Comparison of ENCODE assay signal across 28 mouse cellular contexts in the genomic region with DNA sequence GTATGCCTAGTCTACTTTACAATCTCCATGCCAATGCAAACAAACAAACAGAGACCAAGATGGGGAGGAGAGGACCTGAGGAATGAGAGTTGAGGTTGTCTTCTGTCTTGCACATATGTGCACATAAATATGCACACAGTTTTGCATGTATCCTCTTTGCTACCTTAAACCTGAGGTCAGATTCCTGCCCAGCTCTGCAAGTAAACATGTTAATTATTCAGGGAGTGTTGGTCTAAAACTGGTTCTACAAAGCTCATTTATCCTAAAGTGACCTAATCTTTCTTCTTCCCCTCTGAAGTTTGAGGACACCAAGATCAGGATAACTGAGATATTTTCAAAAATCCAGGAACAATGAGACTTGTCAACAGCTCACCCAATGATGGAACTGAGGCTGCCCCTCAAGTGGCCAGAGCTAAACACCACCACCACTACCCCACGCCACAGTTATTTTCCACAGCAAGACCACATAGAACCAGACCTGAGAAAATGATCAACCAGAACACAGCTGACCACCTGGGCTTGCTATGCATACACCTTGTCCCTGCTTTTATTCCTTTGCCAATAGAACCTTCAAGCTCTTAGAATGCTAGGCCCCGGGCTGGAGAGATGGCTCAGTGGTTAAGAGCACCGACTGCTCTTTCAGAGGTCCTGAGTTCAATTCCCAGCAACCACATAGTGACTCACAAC. TPM values are rescaled to one million over a fixed set of nuclear protein-coding genes. Genes with fewer than 3 reads are reported as not detected.
DNase-seq lines count a peak whose midpoint lies in the region; ATAC-seq and TF ChIP-seq lines count a peak whose summit lies in the region.
"Had no signal": no experiment of that assay in that cellular context is flagged by ENCODE, and none has a peak within 500 bp of the region (broad histone marks: within the 10 kb centered on the region; RNA-seq: fewer than 3 reads in every experiment).

No protein-coding gene starts in this region.

- H3K79me2 ChIP-seq in liver, adult 2 months (ENCODE audit: control insufficient read depth, insufficient read depth, low read length): peaks cover 3% of the 10 kb centered on the region; the same call in 1 of the 2 replicates

- no peaks in the 10 kb centered on the region for H3K9me3 ChIP-seq in intestine, embryonic 14.5 days (ENCODE audit: control insufficient read depth, low read length)
- H3K9me3 ChIP-seq in intestine, embryonic 15.5 days: no peaks in the 10 kb centered on the region
- H3K9me3 ChIP-seq in liver, postnatal 0 days (ENCODE audit: low read length): no peaks in the 10 kb centered on the region
- H3K9me3 ChIP-seq: forebrain, embryonic 10.5 days; forebrain, embryonic 13.5 days; hindbrain, embryonic 12.5 days; hindbrain, embryonic 15.5 days had no signal

- DNase-seq in intestine, embryonic 14.5 days (ENCODE audit: low spot score): peak; percentile 18
- peak; percentile 59 for DNase-seq in kidney, adult 9 months
- DNase-seq in kidney, postnatal 4 days: no peak
- DNase-seq in liver, adult 2 months (ENCODE audit: extremely low read depth, low read depth, low spot score): no peak
- no peak for DNase-seq in liver, postnatal 0 days
- DNase-seq: adrenal gland, adult 8-10 months; cerebellum, adult 18-20 months; cerebellum, adult 9-10 months; cerebellum, postnatal 14 days; forebrain, postnatal 0 days; gastrocnemius, postnatal 14 days; heart, adult 11 months had no signal

- no peak overlapping the region for H3K4me3 ChIP-seq in intestine, embryonic 14.5 days (ENCODE audit: low read depth, low read length)
- H3K4me3 ChIP-seq in intestine, embryonic 15.5 days (replicated peaks): no peak overlapping the region
- no peak overlapping the region for H3K4me3 ChIP-seq in liver, adult 2 months (ENCODE audit: insufficient read depth, low read depth, low read length)
- H3K4me3 ChIP-seq in liver, postnatal 0 days (ENCODE audit: low read depth, low read length): no peak overlapping the region
- H3K4me3 ChIP-seq: forebrain, embryonic 10.5 days; forebrain, embryonic 13.5 days; gastrocnemius, adult 2 months; hindbrain, embryonic 12.5 days; hindbrain, embryonic 15.5 days had no signal

- no peaks in the 10 kb centered on the region for H3K27me3 ChIP-seq in intestine, embryonic 14.5 days (replicated peaks; ENCODE audit: control insufficient read depth, insufficient read depth, low read length)
- H3K27me3 ChIP-seq in intestine, embryonic 15.5 days (replicated peaks): no peaks in the 10 kb centered on the region
- H3K27me3 ChIP-seq in liver, adult 2 months (ENCODE audit: control insufficient read depth, insufficient read depth, low read length): no peaks in the 10 kb centered on the region
- no peaks in the 10 kb centered on the region for H3K27me3 ChIP-seq in liver, postnatal 0 days (ENCODE audit: insufficient read depth, low read length)
- H3K27me3 ChIP-seq: forebrain, embryonic 13.5 days; hindbrain, embryonic 15.5 days had no signal

- H3K27ac ChIP-seq in intestine, embryonic 14.5 days (ENCODE audit: low read depth): no peak overlapping the region
- H3K27ac ChIP-seq in intestine, embryonic 15.5 days: no peak overlapping the region
- peak overlapping the region; percentile 46 for H3K27ac ChIP-seq in liver, adult 2 months (replicated peaks; ENCODE audit: insufficient read depth, low read depth, low read length)
- H3K27ac ChIP-seq in liver, postnatal 0 days (ENCODE audit: low read depth): no peak overlapping the region
- H3K27ac ChIP-seq: forebrain, embryonic 10.5 days; forebrain, embryonic 13.5 days; hindbrain, embryonic 12.5 days; hindbrain, embryonic 15.5 days had no signal

- no peak for TF ChIP-seq CTCF in liver, adult 2 months (IDR thresholded peaks at IDR 0.05; ENCODE audit: low read depth, low read length)
- no peak for TF ChIP-seq CTCF in liver, postnatal 0 days (IDR thresholded peaks at IDR 0.05; ENCODE audit: low read depth)

- peaks cover 9% of the 10 kb centered on the region; the same call in 1 of the 2 replicates for H3K36me3 ChIP-seq in intestine, embryonic 14.5 days (ENCODE audit: control insufficient read depth, insufficient read depth, low read length)
- H3K36me3 ChIP-seq in intestine, embryonic 15.5 days: 0 out of 2 replicates have a peak, but pooled peaks cover 5% of the 10 kb centered on the region
- peaks cover 16% of the 10 kb centered on the region for H3K36me3 ChIP-seq in liver, adult 2 months (ENCODE audit: control insufficient read depth, insufficient read depth, low read length)
- H3K36me3 ChIP-seq in liver, postnatal 0 days (replicated peaks; ENCODE audit: insufficient read depth, low read length): peaks cover 10% of the 10 kb centered on the region; the same call in 1 of the 2 replicates
- H3K36me3 ChIP-seq: forebrain, embryonic 10.5 days; hindbrain, embryonic 12.5 days had no signal

- H3K4me1 ChIP-seq in intestine, embryonic 14.5 days (replicated peaks; ENCODE audit: control insufficient read depth, insufficient read depth, low read length): 0 out of 2 replicates have a peak, but pooled peaks cover 4% of the 10 kb centered on the region
- no peaks in the 10 kb centered on the region for H3K4me1 ChIP-seq in intestine, embryonic 15.5 days (replicated peaks)
- peaks cover 13% of the 10 kb centered on the region for H3K4me1 ChIP-seq in liver, adult 2 months (ENCODE audit: control insufficient read depth, insufficient read depth, low read length)
- H3K4me1 ChIP-seq in liver, postnatal 0 days (ENCODE audit: insufficient read depth): peaks cover 13% of the 10 kb centered on the region
- H3K4me1 ChIP-seq: forebrain, embryonic 10.5 days had no signal

- H3K9ac ChIP-seq in intestine, embryonic 14.5 days (ENCODE audit: low read length): no peak overlapping the region
- no peak overlapping the region for H3K9ac ChIP-seq in intestine, embryonic 15.5 days
- no peak overlapping the region for H3K9ac ChIP-seq in liver, adult 2 months (ENCODE audit: low read depth, low read length)
- no peak overlapping the region for H3K9ac ChIP-seq in liver, postnatal 0 days (replicated peaks)
- H3K9ac ChIP-seq: forebrain, embryonic 13.5 days; forebrain, postnatal 0 days; hindbrain, embryonic 12.5 days; hindbrain, embryonic 15.5 days had no signal

- H3K4me2 ChIP-seq in intestine, embryonic 14.5 days (ENCODE audit: low read length): no peak overlapping the region
- H3K4me2 ChIP-seq in intestine, embryonic 15.5 days (replicated peaks): no peak overlapping the region
- H3K4me2 ChIP-seq in liver, postnatal 0 days (ENCODE audit: low read depth, low read length): no peak overlapping the region
- H3K4me2 ChIP-seq: forebrain, embryonic 13.5 days; heart, embryonic 11.5 days; hindbrain, embryonic 12.5 days; hindbrain, embryonic 15.5 days had no signal

- no peak for TF ChIP-seq EP300 in liver, postnatal 0 days (IDR thresholded peaks at IDR 0.05; ENCODE audit: low read depth)

- 92% methylated on average over 3 of the region's 3 CpGs for WGBS in intestine, embryonic 14.5 days
- WGBS in intestine, embryonic 15.5 days: 97% methylated on average over 3 of the region's 3 CpGs
- WGBS in liver, adult 2 months: 83% methylated on average over 3 of the region's 3 CpGs
- WGBS in liver, postnatal 0 days (ENCODE audit: insufficient replicate concordance): 91% methylated on average over 3 of the region's 3 CpGs

- ATAC-seq in intestine, embryonic 14.5 days (replicated peaks; ENCODE audit: low FRiP score, low TSS enrichment, low read depth): no peak
- ATAC-seq in intestine, embryonic 15.5 days: no peak
- ATAC-seq in liver, postnatal 0 days: no peak
- ATAC-seq: activated CD4-positive, CD25-positive, alpha-beta regulatory T cell, adult 4 months; forebrain, embryonic 13.5 days; forebrain, postnatal 0 days had no signal

- TF ChIP-seq POLR2A in liver, adult 2 months (IDR thresholded peaks at IDR 0.05; ENCODE audit: extremely low read depth, insufficient read depth, low read length): no peak

RNA-seq across cellular contexts. Expression of a gene that starts 7.4 kb away (rescaled TPM):
- polyA plus RNA-seq in intestine, embryonic 14.5 days (2014; fragmentation: Nextera tagmentation; extraction: Ambion mirVana): 168 and 170 TPM in 2 replicates
- 192 and 199 TPM in 2 replicates for polyA plus RNA-seq in intestine, embryonic 15.5 days (2015; fragmentation: Nextera tagmentation; extraction: Ambion mirVana)
- 690 and 762 TPM in 2 replicates for total RNA-seq in liver, adult 2 months (2014; rRNA removed)
- polyA plus RNA-seq in liver, adult 2 months (2012; rRNA removed): 305 and 352 TPM in 2 replicates
- polyA plus RNA-seq in liver, postnatal 0 days (2015; fragmentation: Nextera tagmentation; extraction: Ambion mirVana): 1,393 and 1,436 TPM in 2 replicates

RNA-seq across cellular contexts. Expression of a gene that starts 20.8 kb away (rescaled TPM):
- polyA plus RNA-seq in intestine, embryonic 14.5 days (2014; fragmentation: Nextera tagmentation; extraction: Ambion mirVana): 63.8 and 82.2 TPM in 2 replicates
- 78.7 and 79.0 TPM in 2 replicates for polyA plus RNA-seq in intestine, embryonic 15.5 days (2015; fragmentation: Nextera tagmentation; extraction: Ambion mirVana)
- total RNA-seq in liver, adult 2 months (2014; rRNA removed): 58.4 and 59.7 TPM in 2 replicates
- polyA plus RNA-seq in liver, adult 2 months (2012; rRNA removed): 53.7 and 67.4 TPM in 2 replicates
- polyA plus RNA-seq in liver, postnatal 0 days (2015; fragmentation: Nextera tagmentation; extraction: Ambion mirVana): 67.6 and 67.7 TPM in 2 replicates

RNA-seq across cellular contexts. Expression of a gene that starts 47.1 kb away (rescaled TPM):
- polyA plus RNA-seq in intestine, embryonic 14.5 days (2014; fragmentation: Nextera tagmentation; extraction: Ambion mirVana): 0.32 and 0.65 TPM in 2 replicates
- polyA plus RNA-seq in intestine, embryonic 15.5 days (2015; fragmentation: Nextera tagmentation; extraction: Ambion mirVana): 0.39 and 0.61 TPM in 2 replicates
- 0.09 and 0.27 TPM in 2 replicates for total RNA-seq in liver, adult 2 months (2014; rRNA removed)
- polyA plus RNA-seq in liver, adult 2 months (2012; rRNA removed): 0.04 and 0.17 TPM in 2 replicates
- polyA plus RNA-seq in liver, postnatal 0 days (2015; fragmentation: Nextera tagmentation; extraction: Ambion mirVana): 0.05 TPM in 1 of 2 replicates, not detected in the other
- total RNA-seq: hematopoietic stem cell, adult 5-6 weeks had no signal
- polyA plus RNA-seq: heart, embryonic 14.5 days; heart, postnatal 0 days had no signal

RNA-seq across cellular contexts. Expression of a gene that starts 54.3 kb away (rescaled TPM):
- polyA plus RNA-seq in intestine, embryonic 14.5 days (2014; fragmentation: Nextera tagmentation; extraction: Ambion mirVana): 0.67 and 0.68 TPM in 2 replicates
- 0.50 and 0.86 TPM in 2 replicates for polyA plus RNA-seq in intestine, embryonic 15.5 days (2015; fragmentation: Nextera tagmentation; extraction: Ambion mirVana)
- 0.60 TPM in 1 of 2 replicates, not detected in the other for total RNA-seq in liver, adult 2 months (2014; rRNA removed)
- polyA plus RNA-seq in liver, adult 2 months (2012; rRNA removed): 0.17 and 0.20 TPM in 2 replicates
- 0.45 and 1.1 TPM in 2 replicates for polyA plus RNA-seq in liver, postnatal 0 days (2015; fragmentation: Nextera tagmentation; extraction: Ambion mirVana)
- total RNA-seq: adrenal gland, postnatal 25 days; forebrain, postnatal 0 days; gastrocnemius, adult 2 months; gastrocnemius, postnatal 14 days; gastrocnemius, postnatal 4 days; heart, postnatal 25 days; hematopoietic stem cell, adult 5-6 weeks had no signal
- polyA plus RNA-seq: embryonic facial prominence, embryonic 11.5 days; embryonic facial prominence, embryonic 14.5 days; forebrain, embryonic 10.5 days; forebrain, embryonic 13.5 days; forebrain, postnatal 0 days; heart, embryonic 11.5 days; heart, embryonic 14.5 days; heart, postnatal 0 days; hindbrain, embryonic 12.5 days; hindbrain, embryonic 15.5 days had no signal

Comparison
In these comparisons a context has a peak if more than half of its experiments do, and no peak if none do; other contexts are left out.
1. DNase-seq: peak in intestine, embryonic 14.5 days (single experiment) and kidney, adult 9 months (single experiment); none in kidney, postnatal 4 days (0 of 2), liver, adult 2 months (single experiment) and liver, postnatal 0 days (single experiment).